Mouse (Mus musculus) intestine, embryonic 15.5 days (tissue): ENCODE results near the gene Olfr146. TPM values are rescaled to one million over a fixed set of nuclear protein-coding genes. Genes with fewer than 3 reads are reported as not detected.

Source experiments
- ATAC-seq: fragments of 200-750 bp; cut with Nextera tagmentation; 2 replicates; pipeline ENCODE4 v1.8.0; 2017; ENCODE audit warnings: moderate TSS enrichment, moderate library complexity
- H3K27ac ChIP-seq: fragments of 300-500 bp; sonication (generic); 2 replicates; pipeline ENCODE4 v1.5.1; 2015; ENCODE audit warnings: mild to moderate bottlenecking, inconsistent platforms
- H3K27me3 ChIP-seq: fragments of 300-500 bp; sonication (generic); replicated peaks from 2 replicates; pipeline ENCODE4 v1.6.1; 2015; ENCODE audit warnings: inconsistent platforms
- H3K36me3 ChIP-seq: fragments of 300-500 bp; sonication (generic); 2 replicates; pipeline ENCODE4 v1.6.1; 2015; ENCODE audit warnings: inconsistent platforms
- H3K4me1 ChIP-seq: fragments of 300-500 bp; sonication (generic); replicated peaks from 2 replicates; pipeline ENCODE4 v1.6.1; 2015; ENCODE audit warnings: inconsistent platforms
- H3K4me2 ChIP-seq: fragments of 300-500 bp; sonication (generic); replicated peaks from 2 replicates; pipeline ENCODE4 v1.6.1; 2015; ENCODE audit warnings: mild to moderate bottlenecking, inconsistent platforms
- H3K4me3 ChIP-seq: fragments of 300-500 bp; sonication (generic); replicated peaks from 2 replicates; pipeline ENCODE4 v1.5.1; 2015; ENCODE audit warnings: inconsistent platforms
- H3K9ac ChIP-seq: fragments of 300-500 bp; sonication (generic); 2 replicates; pipeline ENCODE4 v1.6.1; 2015; ENCODE audit warnings: inconsistent platforms
- H3K9me3 ChIP-seq: fragments of 300-500 bp; sonication (generic); 2 replicates; pipeline ENCODE4 v1.6.1; 2016; ENCODE audit warnings: inconsistent platforms
- WGBS: fragments of 180-500 bp; shearing (Covaris S2); methylation state at CpG from one replicate; pipeline ENCODE4 v1.1.7; 2015; 5-methylcytosine and 5-hydroxymethylcytosine counted together
- polyA plus RNA-seq: library from polyadenylated mRNA; unstranded; fragments of >200 nt; fragmentation: Nextera tagmentation; extraction: Ambion mirVana; gene quantifications from 2 replicates; pipeline ENCODE4 v1.2.1, GENCODE M21; 2015

Olfr146 gene
- not detected in 2 replicates for polyA plus RNA-seq

DNA sequence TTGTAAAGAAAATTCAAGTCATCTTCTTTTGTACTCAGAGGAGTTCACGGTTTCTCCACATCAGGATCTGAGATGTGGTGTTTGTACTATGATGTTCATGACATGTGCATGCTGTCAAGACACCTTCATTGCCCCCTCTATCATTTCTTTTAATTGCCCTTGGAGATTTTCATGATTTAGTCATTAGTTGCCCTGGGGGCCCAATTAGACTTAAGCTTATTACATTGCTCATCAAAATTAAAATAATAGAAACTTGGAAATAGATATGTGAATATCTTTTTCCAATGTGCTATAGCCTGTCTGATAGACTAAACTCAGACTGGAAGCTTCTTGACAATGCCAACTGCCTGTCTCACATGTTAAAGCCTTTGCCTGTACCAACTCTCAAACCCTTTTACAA lies at the start of gene Olfr146:
TSS of gene Olfr146 (minus strand) at position 101 of the 400 bp plus-strand sequence.
- WGBS, result 79% methylated on average over 1 of the region's 1 CpGs
- Histone ChIP-seq H3K9ac (no peak within 1 kb of the TSS), H3K4me3 (no peak within 1 kb of the TSS), H3K9me3 (no peaks in the 10 kb centered on the region), H3K27ac (no peak within 1 kb of the TSS), H3K27me3 (no peaks in the 10 kb centered on the region), H3K4me1 (no peaks in the 10 kb centered on the region), H3K36me3 (no peaks in the 10 kb centered on the region), H3K4me2 (no peak within 1 kb of the TSS)
- no peak for ATAC-seq

DNA sequence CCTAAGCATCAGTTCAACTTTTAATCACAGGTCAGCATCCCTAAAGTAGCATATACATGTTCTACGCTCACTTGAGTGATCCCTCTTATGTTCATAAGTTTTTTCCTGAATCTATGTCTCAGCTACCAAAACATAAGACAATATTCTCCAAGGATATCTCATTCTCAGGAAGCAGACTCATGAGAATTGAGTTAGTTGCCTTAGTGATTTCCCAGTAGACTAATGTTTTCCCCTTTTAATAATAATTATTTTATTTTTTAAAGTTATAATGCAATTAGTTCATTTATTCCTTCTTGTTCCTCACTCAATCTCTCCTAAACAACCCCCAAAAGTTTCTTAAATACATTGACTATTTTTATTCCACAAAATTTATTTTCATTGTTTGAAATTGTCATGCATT lies 41.7 kb upstream of the Olfr146 start, which contains the start of gene Olfr937:
TSS of gene Olfr937 (minus strand) at position 101 of the 400 bp plus-strand sequence.
- Histone ChIP-seq H3K4me3 (no peak within 1 kb of the TSS), H3K27me3 (no peaks in the 10 kb centered on the region), H3K9me3 (no peaks in the 10 kb centered on the region), H3K4me1 (no peaks in the 10 kb centered on the region), H3K9ac (no peak within 1 kb of the TSS), H3K4me2 (no peak within 1 kb of the TSS), H3K36me3 (no peaks in the 10 kb centered on the region), H3K27ac (no peak within 1 kb of the TSS)
- 81% methylated on average over 1 of the region's 1 CpGs for WGBS
- ATAC-seq, result no peak

DNA sequence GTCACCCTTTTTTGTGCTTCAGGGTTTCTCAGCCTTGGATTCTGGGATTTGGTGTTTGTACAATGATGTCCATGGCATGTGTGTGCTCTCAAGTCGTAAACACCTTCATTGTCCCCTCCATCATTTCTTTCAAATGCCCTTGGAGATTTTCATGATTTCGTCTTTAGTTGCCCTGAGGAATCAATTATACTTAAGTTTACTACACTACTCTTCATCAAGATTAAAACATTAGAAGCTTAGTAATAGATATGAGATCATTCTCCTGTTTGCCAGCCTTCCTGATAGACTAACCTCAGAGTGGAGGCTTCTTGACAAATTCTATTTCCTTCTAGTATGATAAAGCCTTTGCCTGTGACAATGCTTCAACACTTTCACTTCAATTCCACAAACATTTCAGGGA lies 23.6 kb downstream of the Olfr146 start, which contains the start of gene Olfr935:
TSS of gene Olfr935 (minus strand) at position 101 of the 400 bp plus-strand sequence.
- 68% methylated on average over 2 of the region's 2 CpGs for WGBS
- no peak within 1 kb of the TSS for H3K27ac ChIP-seq

DNA sequence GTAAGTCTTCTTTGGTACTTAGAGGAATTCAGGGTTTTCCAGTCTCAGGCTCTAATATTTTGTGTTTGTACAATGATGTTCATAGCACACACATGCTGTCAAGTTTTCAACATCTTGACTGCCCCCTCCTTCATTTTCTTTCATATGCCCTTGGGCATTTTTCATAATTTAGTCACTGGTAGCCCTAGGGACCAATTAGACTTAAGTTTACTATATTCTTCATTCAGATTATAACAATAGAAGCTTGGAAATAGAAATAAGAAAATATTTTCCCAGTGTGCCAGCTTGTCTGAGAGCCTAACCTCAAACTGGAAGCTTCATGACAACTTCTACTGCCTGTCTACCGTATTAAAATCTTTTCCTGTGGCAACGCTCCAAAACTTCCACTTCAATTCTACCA lies 35.0 kb downstream of the Olfr146 start, which contains the start of gene Olfr934:
TSS of gene Olfr934 (minus strand) at position 101 of the 400 bp plus-strand sequence.
- no peak for ATAC-seq

More for the DNA sequence above, 23.6 kb downstream of the Olfr146 start, which contains the start of gene Olfr935:
- Histone ChIP-seq H3K4me2 (no peak within 1 kb of the TSS), H3K9me3 (no peaks in the 10 kb centered on the region), H3K4me3 (no peak within 1 kb of the TSS), H3K27me3 (no peaks in the 10 kb centered on the region), H3K36me3 (no peaks in the 10 kb centered on the region), H3K9ac (no peak within 1 kb of the TSS), H3K4me1 (no peaks in the 10 kb centered on the region)
- no peak for ATAC-seq

DNA sequence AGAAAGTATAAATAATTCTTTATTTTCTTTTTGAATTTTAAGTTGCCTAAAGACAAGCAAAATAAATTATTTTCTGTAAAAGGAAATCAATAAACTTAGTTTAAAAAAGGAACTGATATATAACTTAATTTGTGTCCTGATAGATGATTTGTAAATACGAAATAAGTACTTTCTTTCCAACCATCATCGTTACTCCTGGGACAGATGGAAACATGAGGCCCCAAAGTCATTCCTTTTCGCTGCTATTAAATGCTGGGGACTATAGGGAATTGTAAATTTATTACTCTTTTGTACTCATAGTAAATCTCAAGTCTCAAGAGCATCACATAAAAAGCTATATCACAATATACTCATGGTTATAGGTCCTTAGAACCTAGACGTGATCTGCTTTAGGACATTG lies 51.2 kb downstream of the Olfr146 start, which contains the start of gene Olfr933:
TSS of gene Olfr933 (plus strand) at position 301 of the 400 bp plus-strand sequence.
- Histone ChIP-seq H3K9me3 (no peaks in the 10 kb centered on the region), H3K36me3 (no peaks in the 10 kb centered on the region), H3K27ac (no peak within 1 kb of the TSS), H3K4me3 (no peak within 1 kb of the TSS), H3K4me1 (no peaks in the 10 kb centered on the region), H3K9ac (no peak within 1 kb of the TSS), H3K27me3 (no peaks in the 10 kb centered on the region), H3K4me2 (no peak within 1 kb of the TSS)
- no peak for ATAC-seq
- 76% methylated on average over 4 of the region's 4 CpGs for WGBS

More for the DNA sequence above, 35.0 kb downstream of the Olfr146 start, which contains the start of gene Olfr934:
- Histone ChIP-seq H3K9ac (no peak within 1 kb of the TSS), H3K9me3 (no peaks in the 10 kb centered on the region), H3K4me3 (no peak within 1 kb of the TSS), H3K27me3 (no peaks in the 10 kb centered on the region), H3K4me1 (no peaks in the 10 kb centered on the region), H3K27ac (no peak within 1 kb of the TSS), H3K36me3 (no peaks in the 10 kb centered on the region), H3K4me2 (no peak within 1 kb of the TSS)
- WGBS, result 92% methylated on average over 2 of the region's 2 CpGs

Other genes with a start within 250 kb of the Olfr146 start
- gene Olfr922, start 208.8 kb downstream of the Olfr146 start, polyA plus RNA-seq, result not detected in 2 replicates
- not detected in 2 replicates for gene Olfr923, start 196.8 kb downstream of the Olfr146 start, polyA plus RNA-seq
- not detected in 2 replicates for gene Olfr924, start 178.9 kb downstream of the Olfr146 start, polyA plus RNA-seq
- not detected in 2 replicates for gene Olfr26, start 168.3 kb downstream of the Olfr146 start, polyA plus RNA-seq
- gene Olfr926, start 146.3 kb downstream of the Olfr146 start, polyA plus RNA-seq, result not detected in 2 replicates
- not detected in 2 replicates for gene Olfr930, start 93.6 kb downstream of the Olfr146 start, polyA plus RNA-seq
- not detected in 2 replicates for gene Olfr933, start 51.1 kb downstream of the Olfr146 start, polyA plus RNA-seq
- not detected in 2 replicates for gene Olfr934, start 35.1 kb downstream of the Olfr146 start, polyA plus RNA-seq
- not detected in 2 replicates for gene Olfr935, start 23.7 kb downstream of the Olfr146 start, polyA plus RNA-seq
- not detected in 2 replicates for gene Olfr937, start 41.6 kb upstream of the Olfr146 start, polyA plus RNA-seq
- gene Olfr938, start 55.5 kb upstream of the Olfr146 start, polyA plus RNA-seq, result not detected in 2 replicates
- gene Olfr27, start 104.8 kb upstream of the Olfr146 start, polyA plus RNA-seq, result not detected in 2 replicates
- gene Olfr943, start 142.9 kb upstream of the Olfr146 start, polyA plus RNA-seq, result not detected in 2 replicates
- gene Olfr944, start 178.5 kb upstream of the Olfr146 start, polyA plus RNA-seq, result not detected in 2 replicates
- not detected in 2 replicates for gene Olfr1537, start 226.6 kb upstream of the Olfr146 start, polyA plus RNA-seq